Mouse (Mus musculus): ENCODE results near the gene Capg. TPM values are rescaled to one million over a fixed set of nuclear protein-coding genes. Genes with fewer than 3 reads are reported as not detected.

Capg gene
- total RNA-seq, 2 experiments from 2014 or later = 2.3 to 2.6 TPM

DNA sequence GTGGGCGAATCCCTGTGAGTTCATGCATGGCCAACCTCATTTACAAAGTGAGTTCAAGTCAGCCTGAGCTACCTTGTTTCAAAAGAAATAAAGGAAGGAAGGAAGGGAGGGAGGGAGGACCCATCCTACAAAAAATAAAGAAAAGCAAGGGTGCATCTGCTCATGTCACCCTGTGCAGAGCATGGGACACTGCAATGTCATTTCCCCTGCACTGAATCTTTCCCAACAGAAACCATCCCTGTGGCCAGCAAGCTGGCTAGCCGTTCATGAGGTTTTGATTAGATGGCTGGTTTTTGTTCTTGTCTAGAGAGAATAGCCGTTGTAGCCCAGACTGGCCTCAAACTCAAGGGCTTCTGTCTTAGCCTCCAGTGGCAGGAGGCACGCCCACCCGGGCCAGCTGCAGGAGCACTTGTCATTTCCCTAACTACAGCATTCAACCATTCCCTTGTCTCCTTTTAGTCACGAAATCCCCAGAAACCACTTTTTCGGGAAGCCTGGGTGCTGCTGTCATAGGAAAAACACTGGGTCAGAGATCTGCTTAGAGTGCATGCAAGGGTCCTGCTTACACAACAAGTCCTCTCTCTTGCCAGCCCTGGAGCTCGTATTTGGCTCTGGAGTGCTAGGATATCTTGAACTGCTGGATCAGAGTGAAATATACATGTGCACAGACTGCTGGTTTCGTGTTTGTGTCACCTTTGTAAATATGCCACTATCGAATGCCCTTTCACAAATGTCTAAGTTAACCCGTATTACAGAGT lies 37.6 kb downstream of the Capg start:
- intact Hi-C loops (cut with DNase I) = no loop called here
- H3K27ac ChIP-seq = no peak overlapping the region
- TF ChIP-seq CTCF (IDR thresholded peaks at IDR 0.05) = no peak
- no peak for DNase-seq (ENCODE audit: extremely low spot score in 1 of 2, low spot score in 2 of 2)
- H3K4me3 ChIP-seq = no peak overlapping the region

DNA sequence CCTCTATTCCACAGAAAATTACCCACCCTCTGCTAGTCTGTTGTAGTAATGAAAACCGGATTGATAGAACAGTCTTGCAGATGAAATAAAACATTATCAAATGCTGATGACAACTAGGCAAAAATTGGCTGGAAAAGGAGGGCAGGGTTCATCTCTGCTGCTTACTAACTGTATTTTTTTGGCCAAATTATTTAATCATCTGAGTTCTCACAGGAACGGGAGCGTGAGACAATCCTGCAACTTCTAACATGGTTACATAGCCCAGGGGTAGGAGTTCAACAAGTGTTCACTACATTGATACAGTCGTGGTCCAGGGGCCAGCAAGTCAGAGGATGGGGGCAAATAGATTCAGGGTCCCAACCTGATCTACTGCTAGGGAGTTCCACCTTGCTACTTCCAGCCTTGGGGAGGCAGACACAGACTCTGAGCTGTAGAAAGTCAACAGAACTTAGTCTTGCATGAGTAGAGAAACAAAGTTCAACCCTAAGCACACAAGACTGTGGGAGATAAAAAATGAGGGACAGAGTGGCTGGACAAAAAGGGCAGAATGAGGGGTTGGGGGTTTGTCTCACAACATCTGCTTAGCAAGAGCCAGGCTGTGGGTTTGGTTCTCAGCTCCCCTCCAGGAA lies 39.1 kb downstream of the Capg start:
- Histone ChIP-seq H3K4me3 (no peak overlapping the region), H3K27ac (no peak overlapping the region)
- no peak for DNase-seq (ENCODE audit: extremely low spot score in 1 of 2, low spot score in 2 of 2)
- intact Hi-C loops (cut with DNase I) = no loop called here
- TF ChIP-seq CTCF (IDR thresholded peaks at IDR 0.05) = no peak

DNA sequence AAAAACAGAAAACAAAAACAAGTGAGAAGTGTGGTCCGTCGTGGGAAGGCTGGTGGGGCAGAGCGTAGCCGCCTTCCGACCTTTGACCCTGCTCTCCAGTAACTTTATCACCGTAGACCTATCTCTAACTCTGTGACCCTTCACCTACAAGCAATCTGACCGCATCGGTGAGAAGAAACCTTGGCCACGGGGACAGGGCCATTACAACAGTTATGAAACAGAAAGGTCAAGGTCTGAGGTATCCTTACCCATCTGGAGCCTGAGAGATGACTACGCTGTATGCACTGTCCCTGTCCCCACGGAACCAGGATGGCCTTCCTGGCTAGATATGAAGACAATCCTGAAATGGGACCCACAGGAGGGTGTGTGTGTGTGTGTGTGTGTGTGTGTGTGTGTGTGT lies 40.0 kb downstream of the Capg start:
- no peak for TF ChIP-seq CTCF (IDR thresholded peaks at IDR 0.05)
- H3K4me3 ChIP-seq = no peak overlapping the region
- intact Hi-C loops (cut with DNase I) = no loop called here
- no peak for DNase-seq (ENCODE audit: extremely low spot score in 1 of 2, low spot score in 2 of 2)
- no peak overlapping the region for H3K27ac ChIP-seq

DNA sequence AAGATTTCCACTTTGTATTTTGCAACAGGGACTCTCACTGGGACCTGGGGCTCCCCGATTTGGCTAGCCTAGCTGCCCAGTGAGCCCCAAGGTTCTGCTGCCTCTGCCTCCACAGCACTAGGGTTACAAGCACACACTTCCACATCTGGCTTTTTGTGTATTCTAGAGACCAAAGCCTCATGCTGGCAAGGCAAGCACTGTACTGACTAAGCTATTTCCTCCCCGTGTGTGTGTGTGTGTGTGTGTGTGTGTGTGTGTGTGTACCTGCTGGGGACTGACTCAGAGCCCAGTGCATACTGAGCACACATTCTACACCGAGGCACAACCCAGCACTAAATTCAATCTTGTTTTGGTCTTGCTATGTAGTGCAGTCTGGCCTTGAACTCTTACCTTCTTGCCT lies 42.5 kb downstream of the Capg start:
- no peak for TF ChIP-seq CTCF (IDR thresholded peaks at IDR 0.05)
- Histone ChIP-seq H3K27ac (no peak overlapping the region), H3K4me3 (no peak overlapping the region)
- DNase-seq (ENCODE audit: extremely low spot score in 1 of 2, low spot score in 2 of 2) = no peak
- intact Hi-C loops (cut with DNase I) = no loop called here

DNA sequence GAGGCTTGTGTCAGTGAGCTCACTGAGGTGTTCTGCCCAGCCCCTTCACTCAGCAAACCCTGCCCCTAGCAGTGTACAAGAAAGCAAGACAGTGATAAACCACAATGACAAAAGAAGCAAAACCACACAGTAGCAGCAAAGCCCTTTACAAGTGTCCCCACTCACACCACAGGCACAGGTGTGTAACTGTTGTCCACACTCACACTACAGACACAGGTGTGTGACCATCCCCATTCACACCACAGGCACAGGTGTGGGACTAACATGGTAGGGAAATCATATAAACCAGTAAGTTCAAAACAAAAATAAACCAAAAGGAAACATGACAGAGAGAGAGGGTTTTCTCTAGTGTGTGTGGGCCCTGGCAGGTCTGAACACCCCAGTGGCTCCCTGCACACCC lies 44.1 kb downstream of the Capg start:
- DNase-seq (ENCODE audit: extremely low spot score in 1 of 2, low spot score in 2 of 2) = no peak
- H3K27ac ChIP-seq = no peak overlapping the region
- intact Hi-C loops (cut with DNase I) = no loop called here
- no peak overlapping the region for H3K4me3 ChIP-seq
- no peak for TF ChIP-seq CTCF (IDR thresholded peaks at IDR 0.05)

DNA sequence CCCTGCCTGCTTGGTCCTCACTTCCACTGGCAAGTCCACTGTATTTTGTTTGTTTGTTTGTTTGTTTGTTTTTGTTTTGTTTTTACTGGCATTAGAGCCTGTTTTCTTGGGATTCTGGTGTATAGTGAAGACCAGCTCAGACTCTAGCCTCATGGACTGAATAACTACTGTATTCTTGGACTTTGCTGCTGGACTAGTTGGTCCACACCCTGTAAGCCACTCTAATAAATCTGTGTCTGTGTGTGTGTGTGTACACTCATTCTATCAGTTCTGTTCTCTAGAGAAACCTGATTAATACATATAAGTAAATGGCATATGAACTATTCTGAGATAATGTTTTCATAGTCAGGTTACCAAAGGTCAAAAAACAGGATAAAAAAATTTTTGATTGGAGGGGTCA lies 45.9 kb downstream of the Capg start:
- intact Hi-C loops (cut with DNase I) = no loop called here
- no peak overlapping the region for H3K4me3 ChIP-seq
- no peak overlapping the region for H3K27ac ChIP-seq
- TF ChIP-seq CTCF (IDR thresholded peaks at IDR 0.05) = no peak
- DNase-seq (ENCODE audit: extremely low spot score in 1 of 2, low spot score in 2 of 2) = no peak

DNA sequence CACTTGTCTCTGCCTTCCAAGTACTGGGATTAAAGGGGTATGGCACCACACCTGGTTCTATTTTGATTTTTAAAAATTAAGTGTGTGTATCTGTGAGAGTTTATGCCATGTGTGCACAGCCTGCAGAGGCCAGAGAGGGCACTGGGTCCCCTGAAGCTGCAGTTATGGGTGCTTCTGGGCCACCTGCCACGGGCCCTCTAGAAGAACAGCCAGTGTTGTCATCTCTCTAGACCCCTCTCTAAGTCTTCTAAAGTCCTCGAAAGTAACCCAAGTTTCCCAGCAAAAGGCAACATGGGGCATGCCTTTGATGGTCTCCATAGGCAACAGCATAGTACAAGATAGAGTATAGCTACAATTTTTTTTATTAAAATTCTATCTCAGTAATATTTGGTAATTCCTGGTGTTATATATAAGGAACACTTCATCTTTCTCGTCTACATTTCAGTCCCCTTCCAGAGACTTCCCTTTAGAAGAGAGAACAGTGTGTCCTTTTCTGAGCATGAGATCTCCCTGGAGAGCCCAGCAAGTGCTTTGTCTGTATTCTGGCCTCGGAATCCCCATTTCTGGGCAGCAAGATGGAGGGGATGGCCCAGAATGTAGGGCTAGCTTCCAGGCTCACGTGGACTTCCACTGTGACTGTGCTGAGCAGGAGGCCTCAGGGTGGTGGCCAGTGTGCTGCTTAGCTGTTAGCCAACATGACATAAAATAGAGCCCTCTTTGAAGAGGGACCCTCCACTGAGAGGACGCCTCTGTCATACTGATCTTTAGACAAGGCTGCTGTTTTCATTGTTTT lies 49.0 kb downstream of the Capg start:
- TF ChIP-seq CTCF (IDR thresholded peaks at IDR 0.05) = no peak
- intact Hi-C loops (cut with DNase I) = no loop called here
- DNase-seq (ENCODE audit: extremely low spot score in 1 of 2, low spot score in 2 of 2) = no peak
- Histone ChIP-seq H3K4me3 (no peak overlapping the region), H3K27ac (peak overlapping the region; percentile 24; the same call in 1 of the 2 replicates)

DNA sequence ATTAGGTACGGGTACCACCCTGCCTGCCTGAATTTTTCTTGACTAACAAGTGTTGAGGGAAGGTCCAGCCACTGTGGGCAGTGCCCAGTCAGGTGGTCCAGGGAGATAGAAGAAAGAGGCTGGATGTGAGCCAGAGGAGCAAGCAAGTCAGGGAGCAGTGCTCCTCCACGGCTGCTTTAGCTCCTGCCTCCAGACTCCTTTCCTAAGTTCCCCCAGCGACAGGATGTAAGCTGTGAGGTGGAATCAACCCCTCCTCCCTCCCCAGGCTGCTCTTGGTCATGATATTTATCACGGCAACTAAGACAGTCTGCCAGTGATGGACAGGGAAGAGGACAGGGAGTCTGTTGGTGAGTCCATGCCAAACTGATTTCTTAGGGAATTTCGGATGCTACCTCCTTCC lies 49.7 kb downstream of the Capg start:
- intact Hi-C loops (cut with DNase I) = no loop called here
- no peak for DNase-seq (ENCODE audit: extremely low spot score in 1 of 2, low spot score in 2 of 2)
- Histone ChIP-seq H3K27ac (peak overlapping the region; percentile 21; the same call in 1 of the 2 replicates), H3K4me3 (no peak overlapping the region)
- no peak for TF ChIP-seq CTCF (IDR thresholded peaks at IDR 0.05)

DNA sequence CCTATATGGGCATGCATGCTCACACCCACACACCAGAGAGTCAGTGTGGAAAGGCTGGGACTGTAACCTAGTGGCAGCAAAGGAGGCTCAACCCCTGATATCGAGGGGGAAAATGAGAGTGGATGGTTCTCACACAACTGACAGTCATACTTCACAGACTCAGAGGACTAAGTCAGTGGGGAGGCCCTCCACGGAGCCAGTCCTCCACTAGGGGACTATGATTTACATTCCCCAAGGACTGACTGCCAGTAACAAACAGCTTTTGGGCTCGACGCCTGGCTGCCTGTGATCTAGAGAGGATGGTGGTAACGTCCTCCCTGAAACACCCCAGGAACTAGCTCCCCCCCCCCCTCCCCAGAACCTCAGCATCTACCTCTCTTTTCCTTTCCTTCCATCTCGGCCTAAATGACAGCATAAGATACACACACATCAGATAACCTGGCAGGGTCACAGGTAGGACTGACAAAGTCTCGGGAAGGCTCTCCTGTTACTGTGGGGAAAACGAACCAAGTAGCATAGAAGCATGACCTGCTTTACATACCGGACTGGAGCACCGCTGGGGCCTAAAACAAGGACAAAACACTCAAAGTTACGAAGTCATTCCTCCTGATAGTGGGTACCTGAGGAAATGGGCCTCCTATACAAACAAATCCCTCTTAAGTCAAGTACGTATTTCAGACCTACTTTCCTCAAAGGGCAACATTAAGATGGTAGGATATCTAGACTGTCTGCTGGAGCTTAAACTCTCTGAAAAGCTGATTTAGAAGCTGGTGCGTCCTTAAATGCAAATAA lies 53.1 kb downstream of the Capg start:
- peak overlapping the region; percentile 86 for H3K27ac ChIP-seq
- TF ChIP-seq CTCF (IDR thresholded peaks at IDR 0.05) = peak; percentile 5; the same call in 1 of the 2 replicates

DNA sequence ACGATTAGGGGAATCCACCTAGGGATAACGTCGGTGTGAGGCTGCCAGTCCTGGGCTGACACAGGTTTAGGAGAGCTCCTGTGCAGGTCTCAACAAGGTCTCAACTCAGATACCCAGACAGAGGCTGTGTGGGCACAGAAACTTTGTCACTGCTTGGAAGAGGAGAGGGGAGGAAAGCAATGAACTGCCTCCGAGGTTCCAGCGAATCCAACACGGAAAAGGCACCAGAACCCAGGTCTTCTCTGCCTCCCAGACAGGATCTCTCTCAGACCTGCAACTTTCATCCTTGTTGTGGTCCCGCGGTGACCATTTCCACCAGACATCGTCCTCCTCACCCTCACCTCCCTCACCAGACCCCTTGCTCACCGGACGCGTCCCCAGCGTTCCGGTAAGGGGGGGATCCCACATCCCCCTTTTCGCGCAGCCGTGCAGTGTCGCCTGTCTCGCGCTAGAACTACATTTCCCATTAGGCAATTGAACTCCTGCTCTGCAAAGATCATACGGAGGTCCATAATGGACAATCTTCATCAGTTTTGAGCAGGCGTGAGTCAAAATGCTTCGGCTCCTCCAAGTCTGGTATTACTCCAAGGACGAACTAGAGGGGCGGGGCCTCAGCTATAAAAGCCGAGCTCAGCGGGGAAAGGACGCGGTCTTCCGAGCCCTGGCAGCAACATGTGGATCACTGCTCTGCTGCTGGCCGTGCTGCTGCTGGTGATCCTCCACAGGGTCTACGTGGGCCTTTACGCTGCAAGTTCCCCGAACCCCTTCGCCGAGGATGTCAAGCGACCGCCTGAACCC lies 54.0 kb downstream of the Capg start, which contains the start of the genes Elmod3 and Retsat:
Gene Elmod3 (minus strand): TSS at position 458 of the 798 bp plus-strand sequence.
Gene Retsat (plus strand): TSS at position 520 of the 798 bp plus-strand sequence.
- Histone ChIP-seq H3K27ac (peak within 1 kb of the TSS; percentile 86), H3K4me3 (peak within 1 kb of the TSS; percentile 66)
- peak; percentile 83 to 88 for DNase-seq (ENCODE audit: extremely low spot score in 1 of 2, low spot score in 2 of 2)
- TF ChIP-seq CTCF (IDR thresholded peaks at IDR 0.05) = no peak
- intact Hi-C loops (cut with DNase I) = no loop called here

More for the DNA sequence above, 53.1 kb downstream of the Capg start:
- DNase-seq (ENCODE audit: extremely low spot score in 1 of 2, low spot score in 2 of 2) = no peak
- peak overlapping the region; percentile 66 for H3K4me3 ChIP-seq
- intact Hi-C loops (cut with DNase I) = no loop called here
